12 mouse cellular contexts compared by ENCODE assay signal in the genomic region with DNA sequence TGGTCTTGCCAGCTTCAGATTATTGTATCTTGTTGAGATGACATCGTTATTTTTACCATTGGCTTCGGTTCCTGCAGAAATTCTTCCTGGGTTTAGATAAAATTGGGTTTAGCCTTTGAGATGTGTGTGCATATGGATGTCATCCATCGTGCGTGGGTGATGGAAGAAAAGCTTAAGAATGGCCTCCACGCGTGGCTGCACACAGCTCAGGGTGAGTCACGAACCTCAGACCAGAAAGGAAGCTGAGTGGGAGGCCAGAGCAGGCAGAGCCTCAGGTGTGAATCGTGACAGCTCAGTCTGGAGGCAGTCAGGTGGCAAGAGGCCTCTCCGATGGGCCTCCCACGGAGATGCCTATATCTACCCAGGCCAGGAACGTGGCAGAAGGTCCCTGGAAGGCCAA. TPM values are rescaled to one million over a fixed set of nuclear protein-coding genes. Genes with fewer than 3 reads are reported as not detected.
DNase-seq lines count a peak whose midpoint lies in the region.
"Had no signal": no experiment of that assay in that cellular context is flagged by ENCODE, and none has a peak within 500 bp of the region (broad histone marks: within the 10 kb centered on the region; RNA-seq: fewer than 3 reads in every experiment).

No protein-coding gene starts in this region.

- DNase-seq in layer of hippocampus, adult 8-10 months (ENCODE audit: low spot score in 2 of 2), result peak; percentile 54 to 74
- no peak for DNase-seq in layer of hippocampus, postnatal 14 days (ENCODE audit: low spot score in 2 of 2)
- peak; percentile 39 for DNase-seq in cerebellum, adult 9-10 months
- peak; percentile 81 to 89 for DNase-seq in left cerebral cortex, adult 18-20 months (ENCODE audit: low spot score in 2 of 2)
- DNase-seq in right cerebral cortex, postnatal 25 days, result peak; percentile 85
- DNase-seq in lung, postnatal 36 days, result no peak
- DNase-seq in neural tube, embryonic 10.5 days (ENCODE audit: extremely low spot score, low spot score), result no peak
- DNase-seq in kidney, adult 9 months, result no peak
- DNase-seq: adrenal gland, postnatal 36 days; heart, postnatal 10 days; kidney, postnatal 14 days; lung, postnatal 14 days had no signal

RNA-seq across cellular contexts. Expression of gene Smpd1, which starts 34.8 kb away (rescaled TPM):
- total RNA-seq in layer of hippocampus, adult 8-10 months (2022), result 10 to 100 TPM; 82.2 to 87.5 (median 85.0) TPM
- total RNA-seq in layer of hippocampus, postnatal 14 days (2021), result 10 to 100 TPM; 90.1 to 93.9 TPM
- total RNA-seq in left cerebral cortex, adult 18-20 months (2021), result 100 to 1,000 TPM in 1 of 2 experiments, 10 to 100 TPM in 1; 99.9 to 111 TPM

RNA-seq across cellular contexts. Expression of gene Cavin3, which starts 37.2 kb away (rescaled TPM):
- 10 to 100 TPM; 11.0 to 14.1 (median 12.4) TPM for total RNA-seq in layer of hippocampus, adult 8-10 months (2022)
- 10 to 100 TPM; 13.8 to 14.1 TPM for total RNA-seq in layer of hippocampus, postnatal 14 days (2021)
- total RNA-seq in left cerebral cortex, adult 18-20 months (2021), result 10 to 100 TPM; 17.9 to 19.8 TPM

Comparison
In these comparisons a context has a peak if more than half of its experiments do, and no peak if none do; other contexts are left out.
1. DNase-seq: peak in layer of hippocampus, adult 8-10 months (2 of 2), cerebellum, adult 9-10 months (single experiment), left cerebral cortex, adult 18-20 months (2 of 2) and right cerebral cortex, postnatal 25 days (single experiment); none in layer of hippocampus, postnatal 14 days (0 of 2), lung, postnatal 36 days (single experiment), neural tube, embryonic 10.5 days (single experiment) and kidney, adult 9 months (single experiment).